Mouse (Mus musculus) forebrain, embryonic 10.5 days (tissue): ENCODE results near the gene Palmd. TPM values are rescaled to one million over a fixed set of nuclear protein-coding genes. Genes with fewer than 3 reads are reported as not detected.

Experiments
- DNase-seq: peaks from one replicate; pipeline ENCODE4 v3.0.0-alpha.2; 2017; ENCODE audit warnings: low spot score; ENCODE audit errors: extremely low spot score
- H3K27ac ChIP-seq: fragments of 300-500 bp; sonication (generic); 2 replicates; pipeline ENCODE4 v1.5.1; 2016; ENCODE audit warnings: mild to moderate bottlenecking
- H3K27me3 ChIP-seq: fragments of 300-500 bp; sonication (generic); 2 replicates; pipeline ENCODE4 v1.6.1; 2016; ENCODE audit warnings: mild to moderate bottlenecking; ENCODE audit not compliant: poor library complexity, severe bottlenecking
- H3K36me3 ChIP-seq: fragments of 300-500 bp; sonication (generic); replicated peaks from 2 replicates; pipeline ENCODE4 v1.6.1; 2016; ENCODE audit warnings: mild to moderate bottlenecking, moderate library complexity
- H3K4me1 ChIP-seq: fragments of 300-500 bp; sonication (generic); 2 replicates; pipeline ENCODE4 v1.6.1; 2016
- H3K4me3 ChIP-seq: fragments of 300-500 bp; sonication (generic); 2 replicates; pipeline ENCODE4 v1.5.1; 2016; ENCODE audit warnings: mild to moderate bottlenecking, moderate library complexity
- H3K9me3 ChIP-seq: fragments of 300-500 bp; sonication (generic); 2 replicates; pipeline ENCODE4 v1.6.1; 2016; ENCODE audit warnings: mild to moderate bottlenecking, moderate library complexity
- WGBS: fragments of 180-500 bp; shearing (Covaris S2); methylation state at CpG from one replicate; pipeline ENCODE4 v1.1.7; 2016; 5-methylcytosine and 5-hydroxymethylcytosine counted together
- polyA plus RNA-seq: library from polyadenylated mRNA; unstranded; fragments of >200 nt; fragmentation: Nextera tagmentation; extraction: Ambion mirVana; gene quantifications from 2 replicates; pipeline ENCODE4 v1.2.1, GENCODE M21; 2016

The Palmd gene
- polyA plus RNA-seq, 1 experiment from 2014 or later: 1.7 TPM

GRCm38 (mm10) chr3:116951489-116951888, 17.3 kb downstream of the Palmd start:
- WGBS: 98% methylated on average over 3 of the region's 3 CpGs
- H3K27me3 ChIP-seq: no peaks in the 10 kb centered on the region

GRCm38 (mm10) chr3:116950665-116951115, 18.1 kb downstream of the Palmd start:
- Histone ChIP-seq H3K4me3 (no peak overlapping the region), H3K4me1 (no peaks in the 10 kb centered on the region), H3K9me3 (no peaks in the 10 kb centered on the region), H3K27me3 (no peaks in the 10 kb centered on the region), H3K27ac (no peak overlapping the region), H3K36me3 (no peaks in the 10 kb centered on the region)
- 96% methylated on average over 6 of the region's 6 CpGs for WGBS
- DNase-seq: no peak

More at GRCm38 (mm10) chr3:116951489-116951888, 17.3 kb downstream of the Palmd start:
- Histone ChIP-seq H3K4me1 (no peaks in the 10 kb centered on the region), H3K4me3 (no peak overlapping the region), H3K9me3 (no peaks in the 10 kb centered on the region), H3K27ac (no peak overlapping the region), H3K36me3 (no peaks in the 10 kb centered on the region)
- DNase-seq: no peak

- Histone ChIP-seq H3K4me3 (no peak overlapping the region), H3K36me3 (no peaks in the 10 kb centered on the region), H3K27ac (no peak overlapping the region), H3K4me1 (no peaks in the 10 kb centered on the region), H3K9me3 (no peaks in the 10 kb centered on the region), H3K27me3 (no peaks in the 10 kb centered on the region)
- WGBS: 83% methylated on average over 4 of the region's 4 CpGs
- no peak for DNase-seq
These were observed 22.3 kb downstream of the Palmd start for GRCm38 (mm10) chr3:116946476-116946875.

- Histone ChIP-seq H3K27me3 (no peaks in the 10 kb centered on the region), H3K4me3 (no peak overlapping the region), H3K4me1 (no peaks in the 10 kb centered on the region), H3K9me3 (no peaks in the 10 kb centered on the region), H3K27ac (no peak overlapping the region), H3K36me3 (no peaks in the 10 kb centered on the region)
- WGBS: 85% methylated on average over 4 of the region's 4 CpGs
- no peak for DNase-seq
These were observed 25.4 kb downstream of the Palmd start for GRCm38 (mm10) chr3:116943422-116943821.

GRCm38 (mm10) chr3:116942751-116943150, 26.0 kb downstream of the Palmd start:
- no peaks in the 10 kb centered on the region for H3K4me1 ChIP-seq
- no peak overlapping the region for H3K4me3 ChIP-seq
- H3K27ac ChIP-seq: no peak overlapping the region
- no peaks in the 10 kb centered on the region for H3K36me3 ChIP-seq
- DNase-seq: no peak
- WGBS: 89% methylated on average over 6 of the region's 6 CpGs
- H3K9me3 ChIP-seq: no peaks in the 10 kb centered on the region
- no peaks in the 10 kb centered on the region for H3K27me3 ChIP-seq

GRCm38 (mm10) chr3:116941559-116942117, 27.1 kb downstream of the Palmd start:
- H3K36me3 ChIP-seq: no peaks in the 10 kb centered on the region
- H3K4me3 ChIP-seq: no peak overlapping the region
- H3K9me3 ChIP-seq: no peaks in the 10 kb centered on the region
- WGBS: 94% methylated on average over 1 of the region's 1 CpGs
- no peaks in the 10 kb centered on the region for H3K4me1 ChIP-seq
- no peaks in the 10 kb centered on the region for H3K27me3 ChIP-seq
- no peak overlapping the region for H3K27ac ChIP-seq
- no peak for DNase-seq

GRCm38 (mm10) chr3:116940804-116941558, 27.8 kb downstream of the Palmd start:
- Histone ChIP-seq H3K36me3 (no peaks in the 10 kb centered on the region), H3K4me3 (no peak overlapping the region), H3K27me3 (no peaks in the 10 kb centered on the region), H3K4me1 (no peaks in the 10 kb centered on the region), H3K9me3 (no peaks in the 10 kb centered on the region), H3K27ac (no peak overlapping the region)
- DNase-seq: no peak
- WGBS: 84% methylated on average over 10 of the region's 10 CpGs

GRCm38 (mm10) chr3:116936934-116937691, 31.7 kb downstream of the Palmd start:
- no peak for DNase-seq
- no peaks in the 10 kb centered on the region for H3K9me3 ChIP-seq
- no peaks in the 10 kb centered on the region for H3K36me3 ChIP-seq
- no peak overlapping the region for H3K4me3 ChIP-seq
- WGBS: 76% methylated on average over 4 of the region's 4 CpGs
- H3K27me3 ChIP-seq: no peaks in the 10 kb centered on the region
- no peaks in the 10 kb centered on the region for H3K4me1 ChIP-seq
- H3K27ac ChIP-seq: no peak overlapping the region

- Histone ChIP-seq H3K27ac (no peak overlapping the region), H3K9me3 (no peaks in the 10 kb centered on the region), H3K4me3 (no peak overlapping the region), H3K36me3 (no peaks in the 10 kb centered on the region), H3K27me3 (no peaks in the 10 kb centered on the region), H3K4me1 (no peaks in the 10 kb centered on the region)
- no peak for DNase-seq
- 89% methylated on average over 1 of the region's 1 CpGs for WGBS
These were observed 35.6 kb downstream of the Palmd start for GRCm38 (mm10) chr3:116933158-116933557.

GRCm38 (mm10) chr3:116928994-116929393, 39.8 kb downstream of the Palmd start:
- no peaks in the 10 kb centered on the region for H3K27me3 ChIP-seq
- no peaks in the 10 kb centered on the region for H3K36me3 ChIP-seq
- 92% methylated on average over 4 of the region's 4 CpGs for WGBS
- no peaks in the 10 kb centered on the region for H3K4me1 ChIP-seq
- H3K9me3 ChIP-seq: no peaks in the 10 kb centered on the region
- no peak for DNase-seq
- H3K4me3 ChIP-seq: no peak overlapping the region
- H3K27ac ChIP-seq: no peak overlapping the region

- no peaks in the 10 kb centered on the region for H3K27me3 ChIP-seq
- DNase-seq: no peak
- WGBS: 90% methylated on average over 12 of the region's 12 CpGs
- H3K27ac ChIP-seq: no peak overlapping the region
- H3K4me3 ChIP-seq: no peak overlapping the region
- no peaks in the 10 kb centered on the region for H3K9me3 ChIP-seq
- no peaks in the 10 kb centered on the region for H3K4me1 ChIP-seq
- H3K36me3 ChIP-seq: no peaks in the 10 kb centered on the region
These were observed 45.7 kb downstream of the Palmd start for GRCm38 (mm10) chr3:116923042-116923441.

GRCm38 (mm10) chr3:116921535-116921934, 47.3 kb downstream of the Palmd start:
- H3K27me3 ChIP-seq: no peaks in the 10 kb centered on the region
- H3K36me3 ChIP-seq: no peaks in the 10 kb centered on the region
- 94% methylated on average over 3 of the region's 3 CpGs for WGBS
- no peak overlapping the region for H3K27ac ChIP-seq
- H3K4me3 ChIP-seq: no peak overlapping the region
- H3K9me3 ChIP-seq: no peaks in the 10 kb centered on the region
- no peak for DNase-seq
- H3K4me1 ChIP-seq: no peaks in the 10 kb centered on the region

GRCm38 (mm10) chr3:116917016-116917415, 51.8 kb downstream of the Palmd start:
- Histone ChIP-seq H3K9me3 (no peaks in the 10 kb centered on the region), H3K27me3 (no peaks in the 10 kb centered on the region), H3K27ac (no peak overlapping the region), H3K4me3 (no peak overlapping the region), H3K36me3 (no peaks in the 10 kb centered on the region), H3K4me1 (no peaks in the 10 kb centered on the region)
- WGBS: 89% methylated on average over 4 of the region's 4 CpGs
- no peak for DNase-seq
